Mouse (Mus musculus): Measurements from ENCODE around the gene Slc9a1. TPM values are rescaled to one million over a fixed set of nuclear protein-coding genes. Genes with fewer than 3 reads are reported as not detected.

Slc9a1 gene
- total RNA-seq, 2 experiments from 2014 or later = 46.0 to 51.9 TPM

DNA sequence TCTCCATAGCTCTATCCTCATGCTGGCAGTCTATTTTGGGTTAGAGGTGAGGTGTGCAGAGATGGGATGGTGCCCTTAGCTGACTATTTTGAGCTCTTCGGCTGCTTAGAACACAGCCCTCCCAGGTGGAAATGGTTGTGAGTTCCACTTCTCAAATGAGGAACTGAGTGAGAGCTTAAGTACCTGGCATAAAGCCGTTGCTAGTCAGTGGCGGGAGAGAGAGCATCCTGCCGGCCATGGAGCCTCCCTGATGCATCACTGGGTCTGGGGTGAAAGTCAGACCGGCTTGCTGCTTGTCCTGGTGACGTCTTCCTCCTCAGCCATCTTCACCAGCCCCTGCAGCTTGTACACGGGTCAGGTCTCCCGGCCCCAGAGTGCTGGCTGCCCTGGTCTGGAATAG is 28.5 kb downstream of the Slc9a1 start:
- intact Hi-C loops (cut with DNase I) = no loop called here
- no peak for DNase-seq (ENCODE audit: low spot score in 2 of 2)

DNA sequence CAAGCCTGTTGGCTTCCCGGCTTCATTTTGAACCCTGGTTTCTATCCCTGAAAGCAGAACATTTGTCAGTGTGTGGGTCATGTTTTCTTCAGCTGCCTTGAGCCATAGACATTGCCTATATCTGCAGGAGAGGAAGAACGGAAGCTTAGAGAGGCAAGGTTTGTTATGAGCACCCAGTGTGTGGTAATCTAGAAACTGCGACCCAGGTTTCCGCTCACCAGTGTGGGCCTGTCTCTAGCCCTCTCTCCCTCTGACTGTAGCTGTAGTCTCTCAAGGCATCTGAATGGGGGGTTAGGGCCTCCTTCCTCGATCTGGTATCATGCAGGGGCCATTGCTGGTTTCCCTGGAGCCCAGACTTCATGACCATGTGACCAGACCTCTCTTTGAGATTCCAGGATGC is 29.1 kb downstream of the Slc9a1 start:
- DNase-seq (ENCODE audit: low spot score in 2 of 2) = no peak
- intact Hi-C loops (cut with DNase I) = no loop called here

DNA sequence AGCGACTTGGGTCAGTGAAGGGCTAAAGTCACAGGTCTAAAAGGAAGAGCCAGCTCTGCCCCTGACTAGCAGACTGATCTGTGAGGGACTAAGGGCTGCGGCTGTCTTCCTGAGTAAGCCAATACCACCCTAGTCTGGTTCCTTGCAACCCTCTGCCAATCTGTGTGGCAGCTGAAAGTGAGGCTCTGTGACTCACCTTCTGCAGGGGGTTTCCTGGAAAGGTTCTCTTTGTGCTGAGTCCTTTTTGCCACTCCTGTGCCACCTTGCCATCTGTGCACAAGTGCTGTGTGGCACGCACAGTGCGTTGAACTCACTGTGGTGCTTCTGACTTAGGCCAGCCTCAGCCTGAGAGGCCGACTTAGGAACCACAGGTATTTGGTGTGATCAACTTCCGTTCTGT is 30.0 kb downstream of the Slc9a1 start:
- DNase-seq (ENCODE audit: low spot score in 2 of 2) = no peak
- intact Hi-C loops (cut with DNase I) = no loop called here

- intact Hi-C loops (cut with DNase I) = no loop called here
- no peak for DNase-seq (ENCODE audit: low spot score in 2 of 2)
Observed at GRCm38 (mm10) chr4:133400098-133400497, 30.6 kb downstream of the Slc9a1 start.

GRCm38 (mm10) chr4:133402011-133402410 is 32.5 kb downstream of the Slc9a1 start:
- DNase-seq (ENCODE audit: low spot score in 2 of 2) = no peak
- intact Hi-C loops (cut with DNase I) = no loop called here

DNA sequence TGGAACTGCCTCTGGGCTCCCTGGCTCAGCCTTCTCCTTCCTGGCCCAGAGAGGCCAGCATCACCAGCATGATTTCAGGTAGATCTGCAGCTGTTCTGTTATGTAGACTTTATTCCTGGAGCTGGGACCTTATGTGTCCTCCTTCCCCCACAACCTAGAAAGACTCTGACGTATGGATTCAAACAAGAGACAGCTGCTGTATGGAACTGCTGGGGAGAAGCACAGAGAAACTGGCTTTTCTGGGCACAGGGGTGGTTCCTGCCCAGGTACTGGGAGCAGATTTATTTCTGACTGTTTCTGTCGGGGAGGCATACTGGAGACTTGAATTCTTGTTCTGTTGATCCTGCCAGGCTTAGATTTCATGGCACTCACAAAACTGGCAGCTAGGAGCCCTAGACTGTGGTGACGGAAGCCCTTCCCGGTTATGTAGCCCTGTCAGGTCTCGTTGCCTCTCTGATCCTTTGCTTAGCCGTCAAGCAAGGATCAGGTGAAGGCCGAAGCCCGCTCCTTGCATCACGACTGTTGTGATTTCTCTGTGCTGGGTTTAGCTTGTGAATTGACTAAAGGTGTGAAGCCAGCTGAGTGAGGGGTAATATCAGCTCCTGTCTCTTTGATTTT is 34.2 kb downstream of the Slc9a1 start:
- DNase-seq (ENCODE audit: low spot score in 2 of 2) = peak in 1 of 2 experiments; percentile 57
- intact Hi-C loops (cut with DNase I) = no loop called here

- intact Hi-C loops (cut with DNase I) = no loop called here
- no peak for DNase-seq (ENCODE audit: low spot score in 2 of 2)
Observed at GRCm38 (mm10) chr4:133404256-133404655, 34.8 kb downstream of the Slc9a1 start.

- intact Hi-C loops (cut with DNase I) = no loop called here
- DNase-seq (ENCODE audit: low spot score in 2 of 2) = no peak
Observed at GRCm38 (mm10) chr4:133406313-133407056, 37.0 kb downstream of the Slc9a1 start.

DNA sequence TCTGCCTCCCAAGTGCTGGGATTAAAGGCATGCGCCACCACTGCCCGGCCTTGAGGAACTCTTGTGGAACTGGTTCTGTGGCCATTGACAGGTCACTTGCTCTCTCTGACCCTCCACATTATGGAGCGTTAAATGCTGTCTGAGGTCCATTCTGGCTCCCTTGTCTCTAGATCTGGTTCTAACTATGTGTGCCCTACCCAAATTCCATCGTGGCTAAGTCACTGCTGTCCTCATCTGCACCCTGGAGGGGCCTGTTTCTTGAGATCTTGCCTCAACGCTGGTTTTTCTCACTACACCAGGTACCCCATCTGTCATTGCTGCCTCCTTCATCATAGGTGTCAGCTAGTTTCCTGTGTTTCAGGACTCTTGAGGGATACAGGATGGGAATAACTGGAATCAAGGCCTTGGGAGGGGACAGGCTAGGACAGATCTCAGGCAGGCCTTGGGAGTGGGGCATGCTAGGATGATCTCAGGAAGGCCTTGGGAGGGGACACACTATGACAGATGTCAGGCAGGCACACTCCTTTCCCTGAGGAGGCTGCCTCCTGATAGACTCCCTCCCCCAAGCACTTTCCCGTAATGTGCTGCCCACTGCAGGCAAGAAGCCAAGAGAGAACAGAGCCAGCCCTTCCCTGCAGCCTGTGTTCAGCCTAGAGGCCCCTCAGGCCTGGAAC is 37.7 kb downstream of the Slc9a1 start:
- DNase-seq (ENCODE audit: low spot score in 2 of 2) = no peak

DNA sequence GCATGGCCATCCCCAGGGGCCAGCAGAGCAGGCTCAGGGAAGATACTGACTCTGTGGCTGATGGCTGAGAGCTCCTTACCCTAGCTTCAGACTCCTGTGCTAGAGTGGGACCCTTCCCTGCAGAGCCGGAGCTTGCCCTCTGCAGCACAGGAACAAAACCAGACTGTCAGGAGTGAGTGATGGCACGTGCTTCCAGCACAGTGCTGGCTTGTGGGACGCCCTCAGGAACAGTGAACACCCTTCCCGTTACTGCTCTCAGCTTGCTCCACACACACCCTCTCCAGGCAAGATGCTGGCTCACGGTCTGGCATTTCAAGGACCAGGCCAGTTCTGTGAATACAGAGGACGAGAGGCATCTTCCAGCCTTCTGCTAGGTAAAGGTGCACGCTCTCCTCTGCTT is 38.5 kb downstream of the Slc9a1 start:
- intact Hi-C loops (cut with DNase I) = no loop called here
- DNase-seq (ENCODE audit: low spot score in 2 of 2) = no peak

More for the DNA sequence above, 37.7 kb downstream of the Slc9a1 start:
- intact Hi-C loops (cut with DNase I) = no loop called here

GRCm38 (mm10) chr4:133410994-133411393 is 41.5 kb downstream of the Slc9a1 start:
- DNase-seq (ENCODE audit: low spot score in 2 of 2) = no peak
- intact Hi-C loops (cut with DNase I) = no loop called here

DNA sequence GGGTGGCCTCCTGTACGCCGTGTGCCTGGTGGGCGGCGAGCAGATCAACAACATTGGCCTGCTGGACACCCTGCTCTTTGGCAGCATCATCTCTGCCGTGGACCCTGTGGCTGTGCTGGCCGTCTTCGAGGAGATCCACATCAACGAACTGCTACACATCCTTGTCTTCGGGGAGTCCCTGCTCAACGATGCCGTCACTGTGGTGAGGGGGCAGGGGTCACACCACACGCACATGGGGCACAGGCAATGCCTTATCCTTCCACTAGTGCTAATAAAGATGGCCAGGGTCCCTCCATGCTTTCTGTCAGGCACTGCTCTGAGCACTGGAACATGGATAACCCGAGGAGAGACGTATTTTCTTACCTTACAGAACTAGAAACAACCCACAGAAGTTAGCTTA is 42.6 kb downstream of the Slc9a1 start:
- DNase-seq (ENCODE audit: low spot score in 2 of 2) = no peak
- intact Hi-C loops (cut with DNase I) = no loop called here

DNA sequence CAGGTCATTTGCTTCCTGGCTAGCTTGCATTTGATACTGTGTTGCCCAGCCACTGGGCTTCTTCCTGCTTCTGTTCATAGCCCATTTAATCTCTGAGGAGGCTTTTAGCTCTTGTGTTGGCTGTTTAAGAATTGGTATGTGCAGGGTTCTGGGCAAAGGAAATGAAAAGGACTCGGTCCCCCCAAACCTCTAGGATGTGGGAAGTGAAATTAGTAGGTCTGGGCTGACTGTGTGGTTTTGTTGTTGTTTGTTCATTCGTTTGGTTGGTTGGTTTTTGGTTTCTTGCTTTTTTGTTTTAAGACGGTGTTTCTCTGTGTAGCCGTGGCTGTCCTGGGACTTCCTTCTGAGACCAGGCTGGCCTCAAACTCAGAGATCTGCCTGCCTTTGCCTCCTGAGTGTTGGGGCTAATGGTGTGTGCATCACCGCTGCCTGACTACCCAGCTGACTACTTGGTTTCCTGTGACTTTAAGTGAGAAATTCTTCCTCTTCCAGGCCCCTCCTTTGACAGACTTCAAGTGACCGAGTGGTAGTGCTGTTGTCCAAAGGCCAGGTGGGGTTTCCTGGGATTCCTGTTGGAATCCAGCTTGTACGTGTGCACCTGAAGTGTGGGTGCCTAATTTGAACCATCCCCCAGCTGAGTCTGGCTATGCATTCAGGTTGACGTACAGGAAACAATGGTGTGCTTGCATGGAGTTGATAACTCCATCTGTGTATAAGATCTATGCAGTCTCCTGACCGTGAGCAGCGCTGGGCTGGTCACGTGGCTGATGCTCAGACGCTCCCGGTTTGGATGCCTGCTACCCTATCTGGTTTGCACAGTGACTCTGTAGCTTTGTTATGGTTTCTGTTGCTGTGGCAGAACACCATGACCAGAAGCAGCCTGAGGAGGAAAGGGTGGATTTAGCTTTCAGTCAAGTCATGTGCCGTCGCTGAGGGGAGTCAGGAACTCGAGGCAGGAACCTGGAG is 43.4 kb downstream of the Slc9a1 start:
- intact Hi-C loops (cut with DNase I) = no loop called here
- no peak for DNase-seq (ENCODE audit: low spot score in 2 of 2)

- intact Hi-C loops (cut with DNase I) = no loop called here
Observed at GRCm38 (mm10) chr4:133413617-133414016, 44.1 kb downstream of the Slc9a1 start.

DNA sequence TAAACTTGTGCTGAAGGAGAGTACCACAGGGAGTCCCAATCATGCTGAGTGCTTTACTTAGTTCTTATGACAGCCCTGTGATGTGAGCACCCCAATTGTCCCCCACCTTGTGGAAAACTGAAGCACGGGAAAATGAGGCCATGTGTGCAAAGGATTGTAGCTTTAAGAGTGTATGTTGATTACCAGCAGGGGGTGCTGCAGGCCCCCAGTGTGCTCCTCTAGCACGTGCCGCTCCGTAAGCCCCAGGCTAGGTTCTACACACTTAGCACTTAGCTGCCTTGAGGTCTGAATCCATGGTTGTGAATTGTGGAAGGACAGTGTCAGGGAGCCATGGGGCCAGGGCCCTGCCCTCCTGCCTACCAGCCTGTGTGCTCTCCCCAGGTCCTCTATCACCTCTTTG is 45.4 kb downstream of the Slc9a1 start:
- no peak for DNase-seq (ENCODE audit: low spot score in 2 of 2)
- intact Hi-C loops (cut with DNase I) = loop anchor here (5.0 kb wide), 1 partner anchor 103 kb away; no protein-coding TSS in a partner anchor

More at GRCm38 (mm10) chr4:133413617-133414016, 44.1 kb downstream of the Slc9a1 start:
- no peak for DNase-seq (ENCODE audit: low spot score in 2 of 2)

GRCm38 (mm10) chr4:133419312-133420004 is 50.0 kb downstream of the Slc9a1 start:
- intact Hi-C loops (cut with DNase I) = loop anchor here (5.0 kb wide), 2 partner anchors 93 to 107 kb away; no protein-coding TSS in a partner anchor
- peak in 1 of 2 experiments; percentile 35 for DNase-seq (ENCODE audit: low spot score in 2 of 2)

DNA sequence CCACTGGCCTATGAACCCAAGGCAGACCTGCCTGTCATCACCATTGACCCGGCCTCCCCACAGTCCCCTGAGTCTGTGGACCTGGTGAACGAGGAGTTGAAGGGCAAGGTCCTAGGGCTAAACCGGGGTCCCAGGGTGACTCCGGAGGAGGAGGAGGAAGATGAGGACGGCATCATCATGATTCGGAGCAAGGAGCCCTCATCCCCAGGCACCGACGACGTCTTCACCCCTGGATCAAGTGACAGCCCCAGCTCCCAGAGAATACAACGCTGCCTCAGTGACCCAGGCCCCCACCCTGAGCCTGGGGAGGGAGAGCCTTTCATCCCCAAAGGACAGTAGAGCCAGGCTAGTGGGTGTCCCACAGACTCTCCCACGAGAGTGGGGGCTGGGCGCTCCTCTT is 52.5 kb downstream of the Slc9a1 start:
- intact Hi-C loops (cut with DNase I) = loop anchor here (5.0 kb wide), 1 partner anchor 90 kb away; no protein-coding TSS in a partner anchor
- no peak for DNase-seq (ENCODE audit: low spot score in 2 of 2)

GRCm38 (mm10) chr4:133422601-133423000 is 53.1 kb downstream of the Slc9a1 start:
- no peak for DNase-seq (ENCODE audit: low spot score in 2 of 2)
- intact Hi-C loops (cut with DNase I) = loop anchor here (5.0 kb wide), 1 partner anchor 90 kb away; no protein-coding TSS in a partner anchor

DNA sequence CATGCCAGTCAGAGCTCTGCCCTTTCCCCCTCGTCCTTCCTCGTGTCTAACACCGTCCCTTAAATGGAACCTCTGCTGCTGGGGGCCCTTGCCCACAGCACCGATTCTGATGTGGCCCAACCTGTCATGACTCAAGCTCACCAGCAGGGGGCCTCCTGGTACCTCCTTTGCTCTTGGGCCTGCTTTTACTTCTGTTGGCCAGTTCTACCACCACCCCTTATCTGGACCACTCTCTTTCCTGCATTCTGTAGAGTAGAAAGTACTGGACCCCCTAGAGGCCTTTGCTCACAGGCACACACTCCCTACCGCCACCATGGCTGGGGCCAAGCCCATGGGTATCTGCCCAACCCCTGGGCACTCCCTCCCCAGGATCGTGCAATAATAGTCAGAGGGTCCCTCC is 53.6 kb downstream of the Slc9a1 start:
- peak; percentile 34 to 60 for DNase-seq (ENCODE audit: low spot score in 2 of 2)
- intact Hi-C loops (cut with DNase I) = loop anchor here (5.0 kb wide), 1 partner anchor 89 kb away; no protein-coding TSS in a partner anchor

Measured in left cerebral cortex, postnatal 25 days (tissue).